Mouse (Mus musculus): ENCODE results near the gene Fnip2. TPM values are rescaled to one million over a fixed set of nuclear protein-coding genes. Genes with fewer than 3 reads are reported as not detected.
"Not testable (repeated sequence)": the region's sequence is repeated elsewhere in the genome, so short reads cannot be mapped to it uniquely, and the experiment has no call there.

The Fnip2 gene
- polyA plus RNA-seq, 1 experiment = 19.7 TPM

DNA sequence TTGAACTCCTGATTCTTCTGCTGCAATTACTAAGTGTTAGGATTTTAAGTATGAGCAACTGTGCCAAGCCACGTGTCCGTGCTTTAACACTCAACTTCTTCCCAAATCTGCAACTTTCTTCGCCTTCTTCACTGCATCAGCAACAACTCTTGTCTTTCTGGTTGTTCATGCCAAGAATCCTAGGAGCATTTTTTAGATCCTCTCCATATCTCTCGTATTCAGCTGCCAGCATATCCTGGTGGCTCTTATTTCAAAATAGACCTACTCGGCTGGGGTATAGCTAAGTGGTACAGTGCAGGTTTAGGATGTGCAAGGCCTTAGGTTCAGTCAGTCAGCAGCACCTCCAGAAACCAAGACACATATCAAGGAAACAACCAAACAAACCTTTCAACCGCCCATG lies 10.0 kb upstream of the Fnip2 start:
- Histone ChIP-seq H3K4me1 (ENCODE audit: control insufficient read depth, insufficient read depth, low read length) (0 out of 2 replicates have a peak, but pooled peaks cover 6% of the 10 kb centered on the region), H3K27ac (ENCODE audit: insufficient read depth, low read length) (no peak overlapping the region), H3K4me3 (ENCODE audit: insufficient read depth, low read length) (no peak overlapping the region)
- TF ChIP-seq POLR2A (IDR thresholded peaks at IDR 0.05; ENCODE audit: low read depth, low read length) = no peak
- no peak for TF ChIP-seq CTCF (IDR thresholded peaks at IDR 0.05; ENCODE audit: borderline replicate concordance, insufficient read depth, low read length)

DNA sequence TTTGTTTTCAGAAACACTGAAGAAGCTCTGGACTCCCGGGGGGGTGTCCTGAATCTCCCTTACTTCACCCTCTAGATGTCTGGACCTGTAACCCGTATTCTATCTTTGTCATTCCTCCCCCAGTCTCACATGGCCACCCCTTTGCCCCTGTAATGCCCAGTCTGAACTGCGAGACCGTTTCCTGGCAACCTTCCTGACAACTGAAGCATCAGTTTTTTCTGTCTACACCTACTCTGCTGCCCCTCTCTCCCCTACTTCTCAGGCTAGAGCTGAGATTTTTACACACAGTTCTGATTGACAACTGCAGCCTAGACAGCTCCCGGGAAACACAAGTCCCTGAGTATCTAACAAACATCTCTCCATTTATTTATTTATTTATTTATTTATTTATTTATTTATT lies 9.3 kb upstream of the Fnip2 start:
- H3K27ac ChIP-seq (ENCODE audit: insufficient read depth, low read length) = no peak overlapping the region
- TF ChIP-seq POLR2A (IDR thresholded peaks at IDR 0.05; ENCODE audit: low read depth, low read length) = no peak
- no peak for TF ChIP-seq CTCF (IDR thresholded peaks at IDR 0.05; ENCODE audit: borderline replicate concordance, insufficient read depth, low read length)
- no peak overlapping the region for H3K4me3 ChIP-seq (ENCODE audit: insufficient read depth, low read length)
- 0 out of 2 replicates have a peak, but pooled peaks cover 6% of the 10 kb centered on the region for H3K4me1 ChIP-seq (ENCODE audit: control insufficient read depth, insufficient read depth, low read length)

DNA sequence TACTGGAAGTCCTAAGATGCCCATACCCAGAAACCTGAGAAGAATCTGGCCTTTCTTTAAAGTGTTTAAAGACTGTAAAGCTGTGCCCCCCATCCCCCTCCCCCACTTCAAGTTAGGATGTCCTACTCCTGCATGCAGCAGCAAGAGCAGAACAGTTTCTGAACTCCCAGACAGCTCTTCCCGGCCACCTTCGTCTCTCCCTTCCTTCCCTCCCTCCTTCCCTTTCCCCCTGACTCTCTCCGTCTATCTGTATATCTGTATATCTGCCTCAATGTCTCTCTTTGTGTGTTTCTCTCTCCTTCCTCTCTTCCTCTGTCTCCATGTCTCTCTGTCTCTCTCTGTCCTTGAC lies 8.8 kb upstream of the Fnip2 start:
- Histone ChIP-seq H3K27ac (ENCODE audit: insufficient read depth, low read length) (no peak overlapping the region), H3K4me1 (ENCODE audit: control insufficient read depth, insufficient read depth, low read length) (0 out of 2 replicates have a peak, but pooled peaks cover 6% of the 10 kb centered on the region), H3K4me3 (ENCODE audit: insufficient read depth, low read length) (no peak overlapping the region)
- TF ChIP-seq POLR2A (IDR thresholded peaks at IDR 0.05; ENCODE audit: low read depth, low read length) (no peak), CTCF (IDR thresholded peaks at IDR 0.05; ENCODE audit: borderline replicate concordance, insufficient read depth, low read length) (no peak)

DNA sequence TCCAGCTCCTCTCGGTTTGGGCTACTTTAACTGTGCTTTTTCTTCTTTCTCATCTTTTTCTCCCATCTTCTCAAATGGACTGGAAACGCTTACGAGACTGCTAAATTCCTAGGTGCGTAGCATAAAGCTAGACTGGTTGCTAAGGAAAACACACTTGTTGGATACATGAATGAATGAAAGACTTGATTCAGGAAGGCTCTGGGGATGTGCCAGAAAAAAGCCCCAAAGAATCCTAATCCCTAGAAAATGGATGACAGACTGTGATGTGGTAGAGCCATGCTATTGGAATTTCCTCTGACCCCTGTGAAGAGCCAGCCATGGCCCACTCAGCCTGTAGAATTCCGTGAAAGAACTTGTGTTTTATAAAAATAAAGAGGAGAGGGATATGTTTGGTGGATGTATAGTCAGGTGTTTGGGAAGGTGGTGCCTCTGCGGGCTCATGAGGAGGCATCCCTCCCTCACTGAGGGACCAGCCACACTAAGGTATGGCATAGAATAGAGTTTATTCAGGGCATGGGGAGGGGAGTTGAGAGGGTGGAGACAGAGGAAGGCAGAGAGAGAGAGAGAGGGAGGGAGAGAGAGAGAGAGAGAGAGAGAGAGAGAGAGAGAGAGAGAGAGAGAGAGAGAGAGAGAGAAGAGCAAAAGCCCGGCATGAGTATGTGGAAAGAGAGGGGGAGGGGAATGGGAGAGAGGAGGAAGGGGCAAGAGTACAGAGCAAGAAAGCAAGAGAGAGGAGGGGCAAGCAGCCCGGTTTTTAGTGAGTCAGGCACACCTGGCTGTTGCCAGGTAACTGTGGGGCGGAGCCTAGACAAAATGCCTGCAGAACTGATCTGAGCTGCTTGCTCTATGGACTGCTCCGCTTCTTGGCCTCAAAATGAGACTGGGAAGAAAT lies 8.2 kb upstream of the Fnip2 start:
- no peak overlapping the region for H3K4me3 ChIP-seq (ENCODE audit: insufficient read depth, low read length)
- TF ChIP-seq CTCF (IDR thresholded peaks at IDR 0.05; ENCODE audit: borderline replicate concordance, insufficient read depth, low read length) (no peak), POLR2A (IDR thresholded peaks at IDR 0.05; ENCODE audit: low read depth, low read length) (no peak)
- no peak overlapping the region for H3K27ac ChIP-seq (ENCODE audit: insufficient read depth, low read length)

DNA sequence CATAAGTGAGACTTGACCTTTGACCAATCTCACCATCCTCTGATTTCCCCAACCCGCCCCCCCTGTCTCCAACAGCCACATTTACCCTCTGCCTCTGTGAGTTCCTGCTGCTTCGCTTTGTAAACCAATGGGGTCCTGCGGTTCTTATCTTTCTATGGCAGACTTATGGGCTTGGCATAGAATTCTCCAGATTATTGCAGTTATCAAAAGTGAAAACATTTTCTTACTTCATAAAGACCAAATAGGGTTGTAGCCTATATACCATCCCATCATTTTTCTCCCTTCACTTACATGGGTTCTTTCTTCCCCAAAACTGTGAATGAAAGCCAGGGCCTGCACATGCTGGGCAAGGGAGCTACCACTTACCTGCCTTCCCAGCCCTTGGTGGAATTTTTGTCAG lies 6.7 kb upstream of the Fnip2 start:
- no peak for TF ChIP-seq CTCF (IDR thresholded peaks at IDR 0.05; ENCODE audit: borderline replicate concordance, insufficient read depth, low read length)
- TF ChIP-seq POLR2A (IDR thresholded peaks at IDR 0.05; ENCODE audit: low read depth, low read length) = no peak
- 0 out of 2 replicates have a peak, but pooled peaks cover 6% of the 10 kb centered on the region for H3K4me1 ChIP-seq (ENCODE audit: control insufficient read depth, insufficient read depth, low read length)
- no peak overlapping the region for H3K4me3 ChIP-seq (ENCODE audit: insufficient read depth, low read length)
- no peak overlapping the region for H3K27ac ChIP-seq (ENCODE audit: insufficient read depth, low read length)

More for the DNA sequence above, 8.2 kb upstream of the Fnip2 start:
- H3K4me1 ChIP-seq (ENCODE audit: control insufficient read depth, insufficient read depth, low read length) = 0 out of 2 replicates have a peak, but pooled peaks cover 6% of the 10 kb centered on the region

DNA sequence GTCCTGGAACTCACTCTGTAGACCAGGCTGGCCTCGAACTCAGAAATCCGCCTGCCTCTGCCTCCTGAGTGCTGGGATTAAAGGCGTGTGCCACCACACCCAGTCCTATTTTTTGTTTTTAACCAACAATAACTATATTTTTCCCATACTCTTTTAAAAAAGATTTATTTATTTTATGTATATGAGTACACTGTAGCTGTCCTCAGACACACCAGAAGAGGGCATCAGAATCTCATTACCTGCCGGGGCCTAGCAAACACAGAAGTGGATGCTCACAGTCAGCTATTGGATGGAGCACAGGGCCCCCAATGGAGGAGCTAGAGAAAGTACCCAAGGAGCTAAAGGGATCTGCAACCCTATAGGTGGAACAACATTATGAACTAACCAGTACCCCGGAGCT lies 5.8 kb upstream of the Fnip2 start:
- not testable (repeated sequence) for H3K27ac ChIP-seq (ENCODE audit: insufficient read depth, low read length); H3K4me1 ChIP-seq (ENCODE audit: control insufficient read depth, insufficient read depth, low read length); H3K4me3 ChIP-seq (ENCODE audit: insufficient read depth, low read length)

DNA sequence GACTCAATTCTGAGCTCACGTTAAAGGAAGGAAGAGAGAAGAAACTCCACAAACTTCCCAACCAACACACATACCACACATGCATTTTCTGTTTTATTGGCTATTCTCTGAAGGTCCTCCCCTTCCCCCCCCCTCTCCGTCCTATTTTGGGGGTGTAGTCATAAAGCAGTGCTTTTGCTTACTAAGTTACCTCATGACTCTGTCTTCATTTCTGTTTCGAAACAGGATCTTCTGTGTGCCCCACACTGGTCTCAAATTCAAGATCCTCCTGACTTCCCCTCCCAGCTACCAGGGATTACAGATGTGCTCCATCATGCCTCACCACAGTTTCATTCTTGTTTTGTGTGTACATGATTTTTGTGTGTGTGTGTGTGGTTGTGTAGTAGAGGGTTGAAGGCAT lies 4.8 kb upstream of the Fnip2 start:
- TF ChIP-seq CTCF (IDR thresholded peaks at IDR 0.05; ENCODE audit: borderline replicate concordance, insufficient read depth, low read length) (no peak), POLR2A (IDR thresholded peaks at IDR 0.05; ENCODE audit: low read depth, low read length) (no peak)
- Histone ChIP-seq H3K4me3 (ENCODE audit: insufficient read depth, low read length) (no peak overlapping the region), H3K27ac (ENCODE audit: insufficient read depth, low read length) (no peak overlapping the region), H3K4me1 (ENCODE audit: control insufficient read depth, insufficient read depth, low read length) (0 out of 2 replicates have a peak, but pooled peaks cover 6% of the 10 kb centered on the region)

DNA sequence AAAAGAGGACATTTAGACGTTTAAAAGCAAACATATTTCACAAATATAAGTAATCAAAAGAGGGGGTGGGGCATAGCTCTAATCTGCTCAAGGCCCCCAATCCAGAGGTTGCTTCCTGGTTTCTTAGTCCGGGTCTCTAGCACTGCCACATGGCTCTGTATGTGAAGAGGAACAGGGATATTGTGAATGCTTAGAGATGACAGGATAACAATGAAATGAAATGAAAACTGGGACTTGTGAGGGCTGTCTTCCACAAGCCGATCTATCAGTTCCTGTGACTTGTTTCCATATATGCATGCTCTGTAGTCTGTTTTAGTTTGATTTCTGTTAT lies 1.7 kb upstream of the Fnip2 start:
- peaks cover 2% of the 10 kb centered on the region; the same call in 1 of the 2 replicates for H3K4me1 ChIP-seq (ENCODE audit: control insufficient read depth, insufficient read depth, low read length)
- no peak overlapping the region for H3K4me3 ChIP-seq (ENCODE audit: insufficient read depth, low read length)
- H3K27ac ChIP-seq (ENCODE audit: insufficient read depth, low read length) = no peak overlapping the region
- no peak for TF ChIP-seq POLR2A (IDR thresholded peaks at IDR 0.05; ENCODE audit: low read depth, low read length)
- no peak for TF ChIP-seq CTCF (IDR thresholded peaks at IDR 0.05; ENCODE audit: borderline replicate concordance, insufficient read depth, low read length)

DNA sequence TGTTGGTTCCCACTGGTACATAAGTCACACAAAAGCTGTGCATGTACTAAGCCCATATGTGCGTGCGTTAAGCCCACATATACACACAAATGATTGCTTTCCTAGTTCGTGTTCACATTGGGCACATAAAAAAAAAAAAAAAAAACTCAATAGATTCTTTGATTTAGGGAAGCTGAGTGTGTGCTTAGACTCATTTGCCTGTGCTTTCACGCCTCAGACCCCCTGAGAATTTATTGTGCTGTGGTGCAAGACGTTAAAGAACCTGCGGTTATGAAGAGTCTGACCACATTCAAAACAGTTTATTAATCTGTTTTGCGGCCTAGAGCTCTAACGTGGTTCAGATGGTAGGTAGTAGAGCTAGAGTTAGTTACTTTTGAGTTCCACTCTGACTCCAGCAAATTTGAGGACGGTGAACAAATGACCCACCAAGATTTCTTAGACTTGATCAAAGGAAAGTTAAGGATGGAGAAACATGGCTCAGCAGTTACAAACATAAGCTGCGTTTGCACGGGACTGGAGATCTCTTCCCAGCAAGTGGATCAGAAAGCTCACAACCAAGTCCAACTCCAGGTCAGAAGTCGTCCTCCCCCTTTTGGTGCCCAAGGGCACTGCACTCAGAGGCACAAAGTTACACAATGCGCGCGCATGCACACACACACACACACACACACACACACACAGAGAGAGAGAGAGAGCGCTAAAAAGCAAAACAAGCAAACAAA lies 1.2 kb upstream of the Fnip2 start:
- H3K4me3 ChIP-seq (ENCODE audit: insufficient read depth, low read length) = no peak overlapping the region
- peaks cover 2% of the 10 kb centered on the region; the same call in 1 of the 2 replicates for H3K4me1 ChIP-seq (ENCODE audit: control insufficient read depth, insufficient read depth, low read length)
- 0 out of 2 replicates have a peak overlapping the region, but pooled peaks have one; percentile 3 for H3K27ac ChIP-seq (ENCODE audit: insufficient read depth, low read length)
- TF ChIP-seq POLR2A (IDR thresholded peaks at IDR 0.05; ENCODE audit: low read depth, low read length) = no peak
- no peak for TF ChIP-seq CTCF (IDR thresholded peaks at IDR 0.05; ENCODE audit: borderline replicate concordance, insufficient read depth, low read length)

Data from embryonic fibroblast, embryonic 13.5 days (primary cell).